Mouse (Mus musculus) liver, embryonic 16.5 days (tissue): ENCODE measurements around the gene Smoc2. TPM values are rescaled to one million over a fixed set of nuclear protein-coding genes. Genes with fewer than 3 reads are reported as not detected.

Experiments
- ATAC-seq: fragments of 200-750 bp; cut with Nextera tagmentation; 2 replicates; pipeline ENCODE4 v1.8.0; 2017; ENCODE audit warnings: low read depth, mild to moderate bottlenecking, moderate number of reproducible peaks, moderate library complexity
- H3K27ac ChIP-seq: fragments of 300-500 bp; sonication (generic); 2 replicates; pipeline ENCODE4 v1.5.1; 2014; ENCODE audit warnings: mild to moderate bottlenecking, low read length
- H3K27me3 ChIP-seq: fragments of 300-500 bp; sonication (generic); 2 replicates; pipeline ENCODE4 v1.6.1; 2014; ENCODE audit warnings: low read depth, low read length, mixed read lengths; ENCODE audit not compliant: control insufficient read depth, insufficient read depth
- H3K36me3 ChIP-seq: fragments of 300-500 bp; sonication (generic); 2 replicates; pipeline ENCODE4 v1.6.1; 2014; ENCODE audit warnings: mild to moderate bottlenecking; ENCODE audit not compliant: control insufficient read depth, insufficient read depth
- H3K4me1 ChIP-seq: fragments of 300-500 bp; sonication (generic); 2 replicates; pipeline ENCODE4 v1.6.1; 2014; ENCODE audit warnings: low read depth, low read length, mixed read lengths; ENCODE audit not compliant: control insufficient read depth
- H3K4me2 ChIP-seq: fragments of 300-500 bp; sonication (generic); 2 replicates; pipeline ENCODE4 v1.6.1; 2014; ENCODE audit warnings: low read depth, low read length, mixed read lengths
- H3K4me3 ChIP-seq: fragments of 300-500 bp; sonication (generic); 2 replicates; pipeline ENCODE4 v1.5.1; 2014; ENCODE audit warnings: low read depth, mild to moderate bottlenecking, low read length
- H3K9ac ChIP-seq: fragments of 300-500 bp; sonication (generic); 2 replicates; pipeline ENCODE4 v1.6.1; 2014; ENCODE audit warnings: low read depth, low read length
- H3K9me3 ChIP-seq: fragments of 300-500 bp; sonication (generic); replicated peaks from 2 replicates; pipeline ENCODE4 v1.6.1; 2016; ENCODE audit warnings: low read length; ENCODE audit not compliant: control insufficient read depth
- WGBS: fragments of 180-500 bp; shearing (Covaris S2); extraction: QIAGEN DNeasy Blood & Tissue Kit; methylation state at CpG from one replicate; pipeline ENCODE4 v1.1.7; 2014; ENCODE audit not compliant: insufficient replicate concordance; 5-methylcytosine and 5-hydroxymethylcytosine counted together
- polyA plus RNA-seq: library from polyadenylated mRNA; unstranded; fragments of >200 nt; fragmentation: Nextera tagmentation; extraction: Ambion mirVana; gene quantifications from 2 replicates; pipeline ENCODE4 v1.2.1, GENCODE M21; 2015

Gene Smoc2
- polyA plus RNA-seq, 1 experiment from 2014 or later, result 7.8 TPM

GRCm38 (mm10) chr17:14317439-14317838 lies 38.1 kb downstream of the Smoc2 start:
- Histone ChIP-seq H3K27ac (no peak overlapping the region), H3K4me1 (no peaks in the 10 kb centered on the region), H3K4me2 (no peak overlapping the region), H3K36me3 (no peaks in the 10 kb centered on the region), H3K27me3 (no peaks in the 10 kb centered on the region), H3K9me3 (no peaks in the 10 kb centered on the region), H3K4me3 (no peak overlapping the region), H3K9ac (no peak overlapping the region)
- no peak for ATAC-seq
- 35% methylated on average over 4 of the region's 4 CpGs for WGBS

GRCm38 (mm10) chr17:14326156-14326555 lies 46.9 kb downstream of the Smoc2 start:
- Histone ChIP-seq H3K4me3 (no peak overlapping the region), H3K4me2 (no peak overlapping the region), H3K9me3 (no peaks in the 10 kb centered on the region), H3K4me1 (no peaks in the 10 kb centered on the region), H3K27ac (no peak overlapping the region), H3K36me3 (no peaks in the 10 kb centered on the region), H3K27me3 (no peaks in the 10 kb centered on the region), H3K9ac (no peak overlapping the region)
- WGBS, result 55% methylated on average over 7 of the region's 7 CpGs
- ATAC-seq, result no peak

GRCm38 (mm10) chr17:14328037-14328436 lies 48.7 kb downstream of the Smoc2 start:
- no peak overlapping the region for H3K9ac ChIP-seq
- 48% methylated on average over 9 of the region's 9 CpGs for WGBS
- no peaks in the 10 kb centered on the region for H3K4me1 ChIP-seq
- no peak overlapping the region for H3K4me3 ChIP-seq
- H3K27ac ChIP-seq, result no peak overlapping the region
- H3K9me3 ChIP-seq, result no peaks in the 10 kb centered on the region
- no peak for ATAC-seq
- H3K36me3 ChIP-seq, result no peaks in the 10 kb centered on the region
- no peak overlapping the region for H3K4me2 ChIP-seq
- no peaks in the 10 kb centered on the region for H3K27me3 ChIP-seq

- WGBS, result 70% methylated on average over 7 of the region's 7 CpGs
- Histone ChIP-seq H3K27me3 (no peaks in the 10 kb centered on the region), H3K9me3 (no peaks in the 10 kb centered on the region), H3K27ac (no peak overlapping the region), H3K4me2 (no peak overlapping the region), H3K4me1 (no peaks in the 10 kb centered on the region), H3K9ac (no peak overlapping the region), H3K4me3 (no peak overlapping the region), H3K36me3 (no peaks in the 10 kb centered on the region)
- ATAC-seq, result no peak
Measured at GRCm38 (mm10) chr17:14330498-14330897, 51.2 kb downstream of the Smoc2 start.

GRCm38 (mm10) chr17:14339932-14340557 lies 60.7 kb downstream of the Smoc2 start:
- H3K9me3 ChIP-seq, result no peaks in the 10 kb centered on the region
- ATAC-seq, result no peak
- no peaks in the 10 kb centered on the region for H3K4me1 ChIP-seq
- H3K36me3 ChIP-seq, result no peaks in the 10 kb centered on the region
- no peak overlapping the region for H3K4me2 ChIP-seq
- WGBS, result 34% methylated on average over 5 of the region's 5 CpGs
- no peak overlapping the region for H3K9ac ChIP-seq
- no peak overlapping the region for H3K27ac ChIP-seq
- H3K4me3 ChIP-seq, result no peak overlapping the region
- no peaks in the 10 kb centered on the region for H3K27me3 ChIP-seq

GRCm38 (mm10) chr17:14340736-14341135 lies 61.4 kb downstream of the Smoc2 start:
- no peak overlapping the region for H3K27ac ChIP-seq
- WGBS, result 38% methylated on average over 2 of the region's 2 CpGs
- no peaks in the 10 kb centered on the region for H3K9me3 ChIP-seq
- no peaks in the 10 kb centered on the region for H3K36me3 ChIP-seq
- H3K9ac ChIP-seq, result no peak overlapping the region
- no peak overlapping the region for H3K4me3 ChIP-seq
- no peaks in the 10 kb centered on the region for H3K27me3 ChIP-seq
- no peak overlapping the region for H3K4me2 ChIP-seq
- no peak for ATAC-seq
- no peaks in the 10 kb centered on the region for H3K4me1 ChIP-seq

- ATAC-seq, result no peak
- no peak overlapping the region for H3K4me3 ChIP-seq
- H3K4me2 ChIP-seq, result no peak overlapping the region
- H3K27ac ChIP-seq, result no peak overlapping the region
- no peak overlapping the region for H3K9ac ChIP-seq
- 40% methylated on average over 8 of the region's 8 CpGs for WGBS
- no peaks in the 10 kb centered on the region for H3K36me3 ChIP-seq
- H3K9me3 ChIP-seq, result no peaks in the 10 kb centered on the region
- H3K4me1 ChIP-seq, result no peaks in the 10 kb centered on the region
- no peaks in the 10 kb centered on the region for H3K27me3 ChIP-seq
Measured at GRCm38 (mm10) chr17:14342511-14342910, 63.2 kb downstream of the Smoc2 start.

- 66% methylated on average over 12 of the region's 12 CpGs for WGBS
- Histone ChIP-seq H3K27ac (no peak overlapping the region), H3K4me3 (no peak overlapping the region), H3K9me3 (no peaks in the 10 kb centered on the region), H3K4me1 (no peaks in the 10 kb centered on the region), H3K36me3 (no peaks in the 10 kb centered on the region), H3K9ac (no peak overlapping the region), H3K27me3 (no peaks in the 10 kb centered on the region), H3K4me2 (no peak overlapping the region)
- ATAC-seq, result no peak
Measured at GRCm38 (mm10) chr17:14343442-14343841, 64.1 kb downstream of the Smoc2 start.

GRCm38 (mm10) chr17:14345556-14345955 lies 66.2 kb downstream of the Smoc2 start:
- Histone ChIP-seq H3K4me1 (no peaks in the 10 kb centered on the region), H3K27me3 (no peaks in the 10 kb centered on the region), H3K36me3 (no peaks in the 10 kb centered on the region), H3K4me2 (no peak overlapping the region), H3K27ac (no peak overlapping the region), H3K4me3 (no peak overlapping the region), H3K9ac (no peak overlapping the region), H3K9me3 (no peaks in the 10 kb centered on the region)
- WGBS, result 49% methylated on average over 4 of the region's 4 CpGs
- no peak for ATAC-seq
